Comparison of ENCODE assay signal across 8 mouse cellular contexts in genomic region chr9:40350640-40351039, GRCm38 (mm10).
DNase-seq lines count a peak whose midpoint lies in the region; TF ChIP-seq lines count a peak whose summit lies in the region.
"Had no signal": no experiment of that assay in that cellular context is flagged by ENCODE, and none has a peak within 500 bp of the region (broad histone marks: within the 10 kb centered on the region; RNA-seq: fewer than 3 reads in every experiment).

No protein-coding gene starts in this region.

- peak in 1 of 2 experiments; percentile 69 for DNase-seq in layer of hippocampus, adult 2 months (ENCODE audit: low spot score in 2 of 2)
- no peak for DNase-seq in layer of hippocampus, postnatal 25 days (ENCODE audit: extremely low spot score in 1 of 2, low spot score in 1 of 2)
- DNase-seq in ES-CJ7 (ENCODE audit: low read depth, low spot score), result peak; percentile 86
- DNase-seq in fibroblast of lung, adult 2 months (ENCODE audit: low read depth), result peak; percentile 36
- peak; percentile 78 to 93 for DNase-seq in left cerebral cortex, postnatal 14 days (ENCODE audit: low spot score in 2 of 2)
- peak; percentile 62 to 76 for DNase-seq in right cerebral cortex, postnatal 36 days (ENCODE audit: low spot score in 2 of 2)

- TF ChIP-seq CTCF in layer of hippocampus, adult 2 months (conservative IDR thresholded peaks at IDR 0.05), result peak; percentile 89
- TF ChIP-seq CTCF in bone marrow, adult 2 months (IDR thresholded peaks at IDR 0.05; ENCODE audit: control insufficient read depth, insufficient read depth, low read length), result 0 out of 2 replicates have a peak, but pooled peaks have one; percentile 25

- 27% methylated on average over 7 of the region's 7 CpGs for WGBS in bone marrow, adult 2 months

- TF ChIP-seq POLR2A in bone marrow, adult 2 months (IDR thresholded peaks at IDR 0.05; ENCODE audit: borderline replicate concordance, control insufficient read depth, low read depth, low read length), result no peak

- peak overlapping the region; percentile 48; the same call in 1 of the 2 replicates for H3K27ac ChIP-seq in layer of hippocampus, adult 2 months
- no peak overlapping the region for H3K27ac ChIP-seq in bone marrow, adult 2 months (ENCODE audit: control insufficient read depth, insufficient read depth, low read depth, low read length, poor library complexity)

- peaks cover 4% of the 10 kb centered on the region for H3K4me1 ChIP-seq in bone marrow, adult 2 months (ENCODE audit: control insufficient read depth, insufficient read depth, low read length)

- no peak overlapping the region for H3K4me3 ChIP-seq in layer of hippocampus, adult 2 months
- no peak overlapping the region for H3K4me3 ChIP-seq in bone marrow, adult 2 months (replicated peaks; ENCODE audit: control insufficient read depth, low read depth, low read length)
- H3K4me3 ChIP-seq: megakaryocyte, embryonic 14.5 days had no signal

- intact Hi-C loops in left cerebral cortex, postnatal 14 days (cut with DNase I), result loop anchor here (5.0 kb wide), 1 partner anchor 42 kb away; no protein-coding TSS in a partner anchor

Comparison
In these comparisons a context has a peak if more than half of its experiments do, and no peak if none do; other contexts are left out.
1. DNase-seq: peak in ES-CJ7 (single experiment), fibroblast of lung, adult 2 months (single experiment), left cerebral cortex, postnatal 14 days (2 of 2) and right cerebral cortex, postnatal 36 days (2 of 2); none in layer of hippocampus, postnatal 25 days (0 of 2).